Mouse (Mus musculus): ENCODE data around the gene Uchl1. TPM values are rescaled to one million over a fixed set of nuclear protein-coding genes. Genes with fewer than 3 reads are reported as not detected.

Gene Uchl1
- polyA plus RNA-seq, 1 experiment = 2.2 TPM

DNA sequence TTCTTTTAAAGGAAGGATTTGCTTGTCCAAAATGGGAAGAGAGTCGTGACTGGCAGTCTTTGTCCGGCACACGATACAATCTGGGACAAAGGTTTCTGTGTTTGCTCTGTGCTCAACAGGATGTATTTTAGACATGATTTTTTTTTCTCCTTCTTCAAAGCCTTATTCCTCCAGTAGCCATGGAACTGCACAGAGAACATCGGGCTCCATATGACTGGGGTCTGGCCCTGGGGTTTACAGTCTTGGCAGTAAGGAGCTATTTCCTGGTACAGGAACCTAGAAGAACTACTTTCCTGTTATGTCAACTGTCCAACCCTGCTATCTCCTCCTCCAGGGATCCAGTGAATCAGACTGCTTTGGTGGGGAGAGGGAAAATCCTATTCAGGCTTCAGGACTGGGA is 47.1 kb downstream of the Uchl1 start:
- no peak overlapping the region for H3ac ChIP-seq (ENCODE audit: control insufficient read depth, insufficient read length)
- H3K79me2 ChIP-seq (ENCODE audit: control insufficient read depth, insufficient read depth) = no peaks in the 10 kb centered on the region
- H3K27me3 ChIP-seq (ENCODE audit: control insufficient read depth, insufficient read depth, insufficient read length) = peaks cover 39% of the 10 kb centered on the region
- H3K4me3 ChIP-seq = no peak overlapping the region
- no peak for TF ChIP-seq TCF12 (IDR thresholded peaks at IDR 0.05; ENCODE audit: insufficient read depth, poor library complexity, severe bottlenecking)
- no peak for TF ChIP-seq POLR2AphosphoS2 (IDR thresholded peaks at IDR 0.05; ENCODE audit: insufficient read length, low read depth)
- TF ChIP-seq MYOD1 (IDR thresholded peaks at IDR 0.05; ENCODE audit: control insufficient read depth in 1 of 3, insufficient read length in 2 of 3, low read depth in 2 of 3) = no peak
- no peak for TF ChIP-seq MAX (IDR thresholded peaks at IDR 0.05; ENCODE audit: low read depth)
- TF ChIP-seq POLR2A (IDR thresholded peaks at IDR 0.05; ENCODE audit: insufficient read length, low read depth) = no peak
- TF ChIP-seq REST (IDR thresholded peaks at IDR 0.05; ENCODE audit: insufficient read depth, insufficient read length) = no peak
- no peak for TF ChIP-seq E2F4 (IDR thresholded peaks at IDR 0.05; ENCODE audit: insufficient read depth)
- TF ChIP-seq MYOG (IDR thresholded peaks at IDR 0.05; ENCODE audit: control insufficient read depth in 1 of 3, insufficient read depth in 1 of 3, insufficient read length in 2 of 3, low read depth in 2 of 3) = no peak
- TF ChIP-seq USF1 (IDR thresholded peaks at IDR 0.05; ENCODE audit: low read depth) = no peak
- no peak for TF ChIP-seq SRF (IDR thresholded peaks at IDR 0.05; ENCODE audit: control insufficient read depth, insufficient read length, low read depth)
- no peak for TF ChIP-seq TCF3 (IDR thresholded peaks at IDR 0.05; ENCODE audit: insufficient read length, low read depth)
- TF ChIP-seq CEBPB (IDR thresholded peaks at IDR 0.05; ENCODE audit: insufficient read depth, poor library complexity, severe bottlenecking) = no peak
- no peaks in the 10 kb centered on the region for H3K36me3 ChIP-seq (ENCODE audit: control insufficient read depth, insufficient read depth)
- no peak overlapping the region for H3K4me2 ChIP-seq (ENCODE audit: low read depth)

DNA sequence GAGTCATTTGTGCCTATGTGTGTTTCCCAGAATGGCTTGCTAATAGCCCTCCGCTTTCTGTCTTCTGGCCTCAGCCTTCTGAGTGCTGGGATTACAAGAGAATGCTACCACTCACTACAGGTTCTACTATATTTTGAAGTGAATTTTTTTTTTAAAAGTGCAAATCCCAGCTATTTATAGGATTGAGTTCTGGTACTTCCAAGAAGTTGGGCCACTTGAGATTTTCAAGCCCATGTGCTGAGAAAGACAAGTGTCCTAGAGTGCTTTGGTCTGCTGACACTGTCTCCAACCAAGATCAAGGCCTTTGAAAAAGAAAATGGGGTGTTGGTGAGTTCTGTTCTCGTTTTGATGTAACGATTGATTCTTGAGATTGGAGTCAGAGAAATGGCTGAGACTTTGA is 47.7 kb downstream of the Uchl1 start:
- Histone ChIP-seq H3K4me2 (ENCODE audit: low read depth) (no peak overlapping the region), H3K27me3 (ENCODE audit: control insufficient read depth, insufficient read depth, insufficient read length) (peaks cover 37% of the 10 kb centered on the region), H3K4me3 (no peak overlapping the region), H3K79me2 (ENCODE audit: control insufficient read depth, insufficient read depth) (no peaks in the 10 kb centered on the region), H3K36me3 (ENCODE audit: control insufficient read depth, insufficient read depth) (no peaks in the 10 kb centered on the region), H3ac (ENCODE audit: control insufficient read depth, insufficient read length) (no peak overlapping the region)
- TF ChIP-seq USF1 (IDR thresholded peaks at IDR 0.05; ENCODE audit: low read depth) (no peak), SRF (IDR thresholded peaks at IDR 0.05; ENCODE audit: control insufficient read depth, insufficient read length, low read depth) (no peak), MYOD1 (IDR thresholded peaks at IDR 0.05; ENCODE audit: control insufficient read depth in 1 of 3, insufficient read length in 2 of 3, low read depth in 2 of 3) (no peak), TCF12 (IDR thresholded peaks at IDR 0.05; ENCODE audit: insufficient read depth, poor library complexity, severe bottlenecking) (no peak), TCF3 (IDR thresholded peaks at IDR 0.05; ENCODE audit: insufficient read length, low read depth) (no peak), POLR2AphosphoS2 (IDR thresholded peaks at IDR 0.05; ENCODE audit: insufficient read length, low read depth) (no peak), POLR2A (IDR thresholded peaks at IDR 0.05; ENCODE audit: insufficient read length, low read depth) (no peak), E2F4 (IDR thresholded peaks at IDR 0.05; ENCODE audit: insufficient read depth) (no peak), REST (IDR thresholded peaks at IDR 0.05; ENCODE audit: insufficient read depth, insufficient read length) (no peak), CEBPB (IDR thresholded peaks at IDR 0.05; ENCODE audit: insufficient read depth, poor library complexity, severe bottlenecking) (no peak)

DNA sequence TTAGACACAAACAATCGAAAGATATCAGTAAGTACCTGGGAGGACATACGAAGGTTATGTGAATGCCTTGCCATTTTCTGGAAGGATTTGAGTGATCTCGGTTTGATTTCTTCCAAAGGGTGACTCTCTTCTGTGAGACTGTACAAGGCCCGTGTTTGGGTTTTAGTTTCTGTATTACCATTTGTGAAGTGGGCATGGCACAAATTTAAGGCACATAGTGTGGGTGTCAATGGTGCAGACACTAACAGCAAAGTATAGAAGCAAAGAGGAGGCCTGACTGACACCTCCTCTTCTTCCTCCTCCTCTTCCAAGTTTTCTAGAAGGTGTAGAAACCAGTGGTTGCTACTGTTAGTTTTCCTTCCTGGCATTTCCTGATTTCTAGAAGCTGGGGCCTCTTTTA is 53.4 kb downstream of the Uchl1 start:
- Histone ChIP-seq H3K79me2 (ENCODE audit: control insufficient read depth, insufficient read depth) (no peaks in the 10 kb centered on the region), H3K27me3 (ENCODE audit: control insufficient read depth, insufficient read depth, insufficient read length) (peaks cover 14% of the 10 kb centered on the region), H3K4me3 (no peak overlapping the region), H3ac (ENCODE audit: control insufficient read depth, insufficient read length) (no peak overlapping the region), H3K36me3 (ENCODE audit: control insufficient read depth, insufficient read depth) (no peaks in the 10 kb centered on the region), H3K4me2 (ENCODE audit: low read depth) (no peak overlapping the region)
- TF ChIP-seq TCF3 (IDR thresholded peaks at IDR 0.05; ENCODE audit: insufficient read length, low read depth) = no peak

DNA sequence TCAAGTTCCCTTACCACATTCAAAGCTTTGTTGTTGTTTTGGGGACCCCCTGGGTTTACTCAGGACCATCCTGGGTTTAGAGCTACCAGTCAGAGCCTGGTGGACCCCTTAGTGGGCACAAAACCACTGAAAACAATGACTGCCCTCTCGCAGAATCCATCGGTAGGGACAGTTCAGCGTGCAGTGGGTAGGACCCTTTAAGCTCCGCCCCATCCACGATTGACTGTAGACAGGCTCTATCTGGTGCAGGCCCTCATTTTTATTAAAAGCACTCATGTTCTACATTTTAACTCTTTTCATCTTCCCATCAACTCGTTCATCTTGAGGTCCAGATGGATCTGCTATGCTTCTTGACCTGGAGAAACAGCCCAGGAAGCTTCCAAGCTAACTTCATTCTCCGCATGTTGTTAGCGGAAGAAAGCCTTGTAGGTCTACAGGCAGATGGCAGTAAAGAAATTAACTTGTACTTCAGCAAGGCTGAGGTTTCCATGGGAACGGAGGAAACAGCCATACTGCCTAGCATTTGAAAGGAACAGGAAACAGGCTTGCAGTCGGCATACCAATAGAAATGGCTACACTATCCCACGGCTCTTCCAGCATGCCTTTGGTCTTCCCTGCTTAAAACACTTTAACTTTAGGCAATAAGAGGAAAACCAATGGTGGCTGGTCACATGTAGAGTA is 54.9 kb downstream of the Uchl1 start:
- TF ChIP-seq TCF12 (IDR thresholded peaks at IDR 0.05; ENCODE audit: insufficient read depth, poor library complexity, severe bottlenecking) (no peak), MAX (IDR thresholded peaks at IDR 0.05; ENCODE audit: low read depth) (no peak), POLR2AphosphoS2 (IDR thresholded peaks at IDR 0.05; ENCODE audit: insufficient read length, low read depth) (no peak), USF1 (IDR thresholded peaks at IDR 0.05; ENCODE audit: low read depth) (no peak), POLR2A (IDR thresholded peaks at IDR 0.05; ENCODE audit: insufficient read length, low read depth) (no peak), REST (IDR thresholded peaks at IDR 0.05; ENCODE audit: insufficient read depth, insufficient read length) (no peak), CEBPB (IDR thresholded peaks at IDR 0.05; ENCODE audit: insufficient read depth, poor library complexity, severe bottlenecking) (no peak), E2F4 (IDR thresholded peaks at IDR 0.05; ENCODE audit: insufficient read depth) (no peak), SRF (IDR thresholded peaks at IDR 0.05; ENCODE audit: control insufficient read depth, insufficient read length, low read depth) (no peak)

DNA sequence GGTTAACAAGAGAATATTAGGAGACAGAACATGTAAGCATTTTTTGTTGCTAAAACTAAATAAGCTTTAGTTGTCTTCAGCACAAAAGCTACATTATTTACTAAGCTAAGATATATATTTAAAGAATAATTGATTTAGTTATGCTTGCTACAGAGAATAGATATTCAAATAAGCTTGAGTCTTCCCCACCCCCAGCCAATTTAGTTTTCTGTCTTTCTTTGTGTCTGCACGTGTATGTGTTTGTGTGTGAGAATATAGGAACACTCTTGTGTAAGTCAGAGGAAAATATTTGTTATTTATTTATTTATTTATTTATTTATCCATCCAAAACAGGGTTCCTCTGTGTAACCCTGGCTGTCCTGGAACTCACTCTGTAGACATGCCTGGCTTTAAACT is 55.4 kb downstream of the Uchl1 start:
- H3ac ChIP-seq (ENCODE audit: control insufficient read depth, insufficient read length) = no peak overlapping the region
- peaks cover 8% of the 10 kb centered on the region for H3K27me3 ChIP-seq (ENCODE audit: control insufficient read depth, insufficient read depth, insufficient read length)
- TF ChIP-seq REST (IDR thresholded peaks at IDR 0.05; ENCODE audit: insufficient read depth, insufficient read length) (no peak), SRF (IDR thresholded peaks at IDR 0.05; ENCODE audit: control insufficient read depth, insufficient read length, low read depth) (no peak), E2F4 (IDR thresholded peaks at IDR 0.05; ENCODE audit: insufficient read depth) (no peak), CEBPB (IDR thresholded peaks at IDR 0.05; ENCODE audit: insufficient read depth, poor library complexity, severe bottlenecking) (no peak), USF1 (IDR thresholded peaks at IDR 0.05; ENCODE audit: low read depth) (no peak), POLR2A (IDR thresholded peaks at IDR 0.05; ENCODE audit: insufficient read length, low read depth) (no peak), MAX (IDR thresholded peaks at IDR 0.05; ENCODE audit: low read depth) (no peak), MYOG (IDR thresholded peaks at IDR 0.05; ENCODE audit: control insufficient read depth in 1 of 3, insufficient read depth in 1 of 3, insufficient read length in 2 of 3, low read depth in 2 of 3) (no peak), MYOD1 (IDR thresholded peaks at IDR 0.05; ENCODE audit: control insufficient read depth in 1 of 3, insufficient read length in 2 of 3, low read depth in 2 of 3) (no peak), POLR2AphosphoS2 (IDR thresholded peaks at IDR 0.05; ENCODE audit: insufficient read length, low read depth) (no peak), TCF3 (IDR thresholded peaks at IDR 0.05; ENCODE audit: insufficient read length, low read depth) (no peak), TCF12 (IDR thresholded peaks at IDR 0.05; ENCODE audit: insufficient read depth, poor library complexity, severe bottlenecking) (no peak)

More for the DNA sequence above, 54.9 kb downstream of the Uchl1 start:
- H3ac ChIP-seq (ENCODE audit: control insufficient read depth, insufficient read length) = no peak overlapping the region
- peaks cover 8% of the 10 kb centered on the region for H3K27me3 ChIP-seq (ENCODE audit: control insufficient read depth, insufficient read depth, insufficient read length)
- H3K4me3 ChIP-seq = no peak overlapping the region
- H3K36me3 ChIP-seq (ENCODE audit: control insufficient read depth, insufficient read depth) = no peaks in the 10 kb centered on the region
- no peaks in the 10 kb centered on the region for H3K79me2 ChIP-seq (ENCODE audit: control insufficient read depth, insufficient read depth)
- no peak overlapping the region for H3K4me2 ChIP-seq (ENCODE audit: low read depth)

More for the DNA sequence above, 55.4 kb downstream of the Uchl1 start:
- H3K4me3 ChIP-seq = no peak overlapping the region
- no peaks in the 10 kb centered on the region for H3K79me2 ChIP-seq (ENCODE audit: control insufficient read depth, insufficient read depth)
- H3K36me3 ChIP-seq (ENCODE audit: control insufficient read depth, insufficient read depth) = no peaks in the 10 kb centered on the region
- no peak overlapping the region for H3K4me2 ChIP-seq (ENCODE audit: low read depth)

All from myocyte (in vitro differentiated cells).